Mouse (Mus musculus) heart, postnatal 0 days (tissue): ENCODE measurements around the gene Zfp526. TPM values are rescaled to one million over a fixed set of nuclear protein-coding genes. Genes with fewer than 3 reads are reported as not detected.

Source experiments
- ATAC-seq: fragments of 200-750 bp; cut with Nextera tagmentation; 2 replicates; pipeline ENCODE4 v1.8.0; 2017; ENCODE audit warnings: low read depth, moderate number of reproducible peaks, moderate library complexity; ENCODE audit not compliant: insufficient read depth
- DNase-seq: peaks from one replicate; pipeline ENCODE4 v3.0.0-alpha.2; 2016; ENCODE audit warnings: low spot score
- H3K27ac ChIP-seq: fragments of 300-500 bp; sonication (generic); 2 replicates; pipeline ENCODE4 v1.5.1; 2014; ENCODE audit warnings: low read depth, mild to moderate bottlenecking
- H3K27me3 ChIP-seq: fragments of 300-500 bp; sonication (generic); 2 replicates; pipeline ENCODE4 v1.6.1; 2014; ENCODE audit warnings: low read length, mixed read lengths; ENCODE audit not compliant: control insufficient read depth, insufficient read depth
- H3K36me3 ChIP-seq: fragments of 300-500 bp; sonication (generic); replicated peaks from 2 replicates; pipeline ENCODE4 v1.6.1; 2014; ENCODE audit warnings: low read length, mixed read lengths; ENCODE audit not compliant: control insufficient read depth, insufficient read depth
- H3K4me1 ChIP-seq: fragments of 300-500 bp; sonication (generic); 2 replicates; pipeline ENCODE4 v1.6.1; 2014; ENCODE audit warnings: antibody characterized with exemption; ENCODE audit not compliant: control insufficient read depth, insufficient read depth
- H3K4me2 ChIP-seq: fragments of 300-500 bp; sonication (generic); 2 replicates; pipeline ENCODE4 v1.6.1; 2014; ENCODE audit warnings: low read depth, mild to moderate bottlenecking, low read length, moderate library complexity
- H3K4me3 ChIP-seq: fragments of 300-500 bp; sonication (generic); 2 replicates; pipeline ENCODE4 v1.5.1; 2014; ENCODE audit warnings: low read depth, low read length
- H3K9ac ChIP-seq: fragments of 300-500 bp; sonication (generic); replicated peaks from 2 replicates; pipeline ENCODE4 v1.6.1; 2014; ENCODE audit warnings: low read depth, low read length, mixed read lengths
- H3K9me3 ChIP-seq: fragments of 300-500 bp; sonication (generic); replicated peaks from 2 replicates; pipeline ENCODE4 v1.6.1; 2016; ENCODE audit warnings: low read length; ENCODE audit not compliant: control insufficient read depth
- CTCF ChIP-seq: IDR thresholded peaks from 2 replicates; pipeline ENCODE4 v1.5.1; 2016; ENCODE audit warnings: antibody characterized with exemption, control low read depth, low read depth
- EP300 ChIP-seq: IDR thresholded peaks from 2 replicates; pipeline ENCODE4 v1.6.1; 2016; ENCODE audit warnings: antibody characterized with exemption, low read depth
- WGBS: fragments of 180-500 bp; shearing (Covaris S2); extraction: QIAGEN DNeasy Blood & Tissue Kit; methylation state at CpG from one replicate; pipeline ENCODE4 v1.1.7; 2014; 5-methylcytosine and 5-hydroxymethylcytosine counted together
- polyA plus RNA-seq: library from polyadenylated mRNA; unstranded; fragments of >200 nt; fragmentation: Nextera tagmentation; extraction: Ambion mirVana; gene quantifications from 2 replicates; pipeline ENCODE4 v1.2.1, GENCODE M21; 2015
- total RNA-seq: library from RNA; depleted of rRNA; stranded (reverse); fragments of >200 nt; gene quantifications from 2 replicates; pipeline ENCODE4 v1.2.3, GENCODE M21; 2014; ENCODE audit warnings: low replicate concordance

Zfp526 gene
- total and polyA plus RNA-seq, 2 experiments from 2014 or later: 1.2 to 6.8 TPM

- H3K9me3 ChIP-seq: no peaks in the 10 kb centered on the region
- H3K27me3 ChIP-seq: no peaks in the 10 kb centered on the region
- no peak overlapping the region for H3K4me2 ChIP-seq
- H3K9ac ChIP-seq: no peak overlapping the region
- H3K27ac ChIP-seq: no peak overlapping the region
- TF ChIP-seq CTCF: no peak
- no peak for TF ChIP-seq EP300
- peak; percentile 75 for ATAC-seq
- DNase-seq: peak; percentile 9
- no peaks in the 10 kb centered on the region for H3K4me1 ChIP-seq
- H3K4me3 ChIP-seq: no peak overlapping the region
- H3K36me3 ChIP-seq: peaks cover 2% of the 10 kb centered on the region
- 32% methylated on average over 10 of the region's 10 CpGs for WGBS
Measured at GRCm38 (mm10) chr7:25197384-25198018, 23.7 kb upstream of the Zfp526 start.

DNA sequence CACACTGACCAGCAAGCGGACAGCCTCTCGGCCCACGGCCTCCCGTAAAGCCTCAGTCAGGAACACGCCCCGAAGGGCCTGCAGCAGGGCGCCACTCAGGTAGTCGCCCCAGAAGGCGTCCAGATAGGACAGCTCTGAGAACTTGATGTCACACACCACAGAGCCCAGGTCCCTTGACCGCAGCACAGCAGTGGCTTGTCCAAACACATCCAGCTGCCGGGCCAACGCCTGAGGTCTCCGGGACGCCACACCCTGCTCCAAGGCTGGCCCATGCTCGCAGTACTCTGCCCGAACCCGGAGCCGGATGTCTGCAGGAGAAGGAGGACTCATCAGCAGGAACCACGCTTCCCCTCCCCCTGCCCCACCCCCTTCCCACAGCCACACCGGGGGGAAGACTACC is 17.6 kb upstream of the Zfp526 start:
- no peak overlapping the region for H3K9ac ChIP-seq
- H3K4me2 ChIP-seq: no peak overlapping the region
- no peaks in the 10 kb centered on the region for H3K4me1 ChIP-seq
- peaks cover 18% of the 10 kb centered on the region for H3K36me3 ChIP-seq
- no peaks in the 10 kb centered on the region for H3K27me3 ChIP-seq
- no peak overlapping the region for H3K4me3 ChIP-seq
- WGBS: 86% methylated on average over 20 of the region's 20 CpGs
- ATAC-seq: no peak
- DNase-seq: no peak
- TF ChIP-seq EP300 (no peak), CTCF (no peak)
- H3K9me3 ChIP-seq: no peaks in the 10 kb centered on the region
- H3K27ac ChIP-seq: no peak overlapping the region

GRCm38 (mm10) chr7:25205355-25206093 is 15.7 kb upstream of the Zfp526 start:
- Histone ChIP-seq H3K4me3 (no peak overlapping the region), H3K4me1 (no peaks in the 10 kb centered on the region), H3K9me3 (no peaks in the 10 kb centered on the region), H3K4me2 (no peak overlapping the region), H3K27me3 (no peaks in the 10 kb centered on the region), H3K36me3 (peaks cover 35% of the 10 kb centered on the region), H3K9ac (no peak overlapping the region), H3K27ac (peak overlapping the region; percentile 12; the same call in 1 of the 2 replicates)
- no peak for TF ChIP-seq EP300
- TF ChIP-seq CTCF: no peak
- WGBS: 74% methylated on average over 16 of the region's 16 CpGs
- no peak for DNase-seq
- ATAC-seq: no peak

DNA sequence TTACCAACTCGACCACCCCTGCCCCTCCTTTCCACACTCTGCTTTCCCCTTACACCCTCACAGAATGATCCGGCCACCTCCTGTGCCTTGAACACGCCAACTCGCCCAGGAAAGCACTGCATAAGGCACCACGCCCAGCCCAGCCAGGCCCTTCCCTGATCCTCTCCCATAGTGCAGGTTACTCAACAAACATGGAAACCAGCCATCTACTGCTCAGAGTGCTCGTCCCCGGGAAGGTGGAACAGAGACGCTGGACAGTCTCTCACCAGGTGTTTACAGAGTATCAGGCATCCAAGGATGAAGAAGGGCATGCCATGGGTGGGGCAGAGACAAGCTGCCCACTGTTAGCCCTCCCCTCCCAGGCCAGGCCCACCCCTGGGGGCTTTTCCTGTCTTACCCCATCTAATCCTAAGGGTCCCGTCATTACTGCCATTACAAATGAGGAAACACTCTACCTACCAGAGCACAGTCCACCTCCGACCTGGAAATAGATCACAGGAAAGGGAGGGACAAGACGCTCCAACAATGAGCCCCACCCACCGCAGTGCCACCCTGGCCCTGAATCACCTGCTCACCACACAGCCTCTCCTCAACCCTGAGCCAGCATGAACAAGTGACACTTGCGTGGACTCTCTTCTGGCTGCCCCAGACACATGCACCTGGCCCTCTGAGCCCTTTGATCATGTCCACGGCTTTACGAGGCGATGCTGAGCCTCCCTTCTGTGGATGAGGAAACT is 15.0 kb upstream of the Zfp526 start:
- Histone ChIP-seq H3K4me3 (no peak overlapping the region), H3K4me2 (no peak overlapping the region), H3K4me1 (no peaks in the 10 kb centered on the region), H3K27ac (no peak overlapping the region), H3K36me3 (peaks cover 43% of the 10 kb centered on the region), H3K9ac (no peak overlapping the region), H3K9me3 (no peaks in the 10 kb centered on the region), H3K27me3 (no peaks in the 10 kb centered on the region)
- ATAC-seq: no peak
- TF ChIP-seq EP300 (no peak), CTCF (no peak)
- WGBS: 85% methylated on average over 16 of the region's 16 CpGs
- no peak for DNase-seq

GRCm38 (mm10) chr7:25209161-25209622 is 12.0 kb upstream of the Zfp526 start:
- DNase-seq (no peak), ATAC-seq (no peak)
- Histone ChIP-seq H3K9me3 (no peaks in the 10 kb centered on the region), H3K9ac (no peak overlapping the region), H3K27ac (no peak overlapping the region), H3K4me2 (no peak overlapping the region), H3K4me1 (no peaks in the 10 kb centered on the region), H3K27me3 (no peaks in the 10 kb centered on the region), H3K36me3 (peaks cover 37% of the 10 kb centered on the region), H3K4me3 (no peak overlapping the region)
- WGBS: 78% methylated on average over 3 of the region's 3 CpGs
- TF ChIP-seq CTCF (no peak), EP300 (no peak)
